Mouse (Mus musculus): ENCODE measurements around the gene Chchd6. TPM values are rescaled to one million over a fixed set of nuclear protein-coding genes. Genes with fewer than 3 reads are reported as not detected.
A peak's percentile ranks its signal among the peaks of the same experiment; 100 is the strongest.

The Chchd6 gene
- total and polyA plus RNA-seq, 2 experiments from 2014 or later = 105 to 180 TPM

GRCm38 (mm10) chr6:89572921-89573636, 22.4 kb downstream of the Chchd6 start:
- ATAC-seq = no peak
- Histone ChIP-seq H3K36me3 (ENCODE audit: insufficient read depth, low read length) (no peaks in the 10 kb centered on the region), H3K27me3 (ENCODE audit: insufficient read depth, low read length) (no peaks in the 10 kb centered on the region), H3K9me3 (ENCODE audit: low read length) (no peaks in the 10 kb centered on the region), H3K4me3 (ENCODE audit: low read length) (no peak overlapping the region), H3K9ac (replicated peaks; ENCODE audit: low read length) (no peak overlapping the region), H3K4me1 (ENCODE audit: insufficient read depth, low read length) (no peaks in the 10 kb centered on the region), H3K27ac (no peak overlapping the region), H3K4me2 (ENCODE audit: low read depth, low read length) (no peak overlapping the region)
- no peak for TF ChIP-seq CTCF (IDR thresholded peaks at IDR 0.05; ENCODE audit: low read depth)
- DNase-seq (ENCODE audit: low spot score) = no peak

GRCm38 (mm10) chr6:89569370-89569769, 26.1 kb downstream of the Chchd6 start:
- ATAC-seq (no peak), DNase-seq (ENCODE audit: low spot score) (no peak)
- H3K27ac ChIP-seq = no peak overlapping the region
- no peak overlapping the region for H3K4me2 ChIP-seq (ENCODE audit: low read depth, low read length)
- no peaks in the 10 kb centered on the region for H3K9me3 ChIP-seq (ENCODE audit: low read length)
- WGBS = 80% methylated on average over 4 of the region's 4 CpGs
- no peaks in the 10 kb centered on the region for H3K27me3 ChIP-seq (ENCODE audit: insufficient read depth, low read length)
- no peaks in the 10 kb centered on the region for H3K4me1 ChIP-seq (ENCODE audit: insufficient read depth, low read length)
- no peaks in the 10 kb centered on the region for H3K36me3 ChIP-seq (ENCODE audit: insufficient read depth, low read length)
- TF ChIP-seq CTCF (IDR thresholded peaks at IDR 0.05; ENCODE audit: low read depth) = no peak
- H3K9ac ChIP-seq (replicated peaks; ENCODE audit: low read length) = no peak overlapping the region
- no peak overlapping the region for H3K4me3 ChIP-seq (ENCODE audit: low read length)

- H3K36me3 ChIP-seq (ENCODE audit: insufficient read depth, low read length) = no peaks in the 10 kb centered on the region
- H3K27ac ChIP-seq = no peak overlapping the region
- no peak overlapping the region for H3K4me3 ChIP-seq (ENCODE audit: low read length)
- no peak for TF ChIP-seq CTCF (IDR thresholded peaks at IDR 0.05; ENCODE audit: low read depth)
- no peaks in the 10 kb centered on the region for H3K9me3 ChIP-seq (ENCODE audit: low read length)
- no peaks in the 10 kb centered on the region for H3K4me1 ChIP-seq (ENCODE audit: insufficient read depth, low read length)
- no peak for ATAC-seq
- H3K9ac ChIP-seq (replicated peaks; ENCODE audit: low read length) = no peak overlapping the region
- H3K4me2 ChIP-seq (ENCODE audit: low read depth, low read length) = no peak overlapping the region
- no peak for DNase-seq (ENCODE audit: low spot score)
- no peaks in the 10 kb centered on the region for H3K27me3 ChIP-seq (ENCODE audit: insufficient read depth, low read length)
- 63% methylated on average over 4 of the region's 4 CpGs for WGBS
These were observed 28.7 kb downstream of the Chchd6 start for GRCm38 (mm10) chr6:89566740-89567139.

- no peak for TF ChIP-seq CTCF (IDR thresholded peaks at IDR 0.05; ENCODE audit: low read depth)
- no peak overlapping the region for H3K4me2 ChIP-seq (ENCODE audit: low read depth, low read length)
- ATAC-seq = no peak
- H3K9me3 ChIP-seq (ENCODE audit: low read length) = no peaks in the 10 kb centered on the region
- no peak overlapping the region for H3K27ac ChIP-seq
- H3K9ac ChIP-seq (replicated peaks; ENCODE audit: low read length) = no peak overlapping the region
- DNase-seq (ENCODE audit: low spot score) = no peak
- 87% methylated on average over 4 of the region's 4 CpGs for WGBS
- H3K4me3 ChIP-seq (ENCODE audit: low read length) = no peak overlapping the region
- H3K36me3 ChIP-seq (ENCODE audit: insufficient read depth, low read length) = no peaks in the 10 kb centered on the region
- no peaks in the 10 kb centered on the region for H3K4me1 ChIP-seq (ENCODE audit: insufficient read depth, low read length)
- H3K27me3 ChIP-seq (ENCODE audit: insufficient read depth, low read length) = no peaks in the 10 kb centered on the region
These were observed 32.1 kb downstream of the Chchd6 start for GRCm38 (mm10) chr6:89563381-89563780.

- H3K9me3 ChIP-seq (ENCODE audit: low read length) = no peaks in the 10 kb centered on the region
- no peaks in the 10 kb centered on the region for H3K27me3 ChIP-seq (ENCODE audit: insufficient read depth, low read length)
- 0 out of 2 replicates have a peak, but pooled peaks cover 4% of the 10 kb centered on the region for H3K36me3 ChIP-seq (ENCODE audit: insufficient read depth, low read length)
- WGBS = 91% methylated on average over 2 of the region's 2 CpGs
- ATAC-seq (no peak), DNase-seq (ENCODE audit: low spot score) (no peak)
- H3K4me1 ChIP-seq (ENCODE audit: insufficient read depth, low read length) = no peaks in the 10 kb centered on the region
- no peak overlapping the region for H3K9ac ChIP-seq (replicated peaks; ENCODE audit: low read length)
- no peak overlapping the region for H3K4me3 ChIP-seq (ENCODE audit: low read length)
- no peak for TF ChIP-seq CTCF (IDR thresholded peaks at IDR 0.05; ENCODE audit: low read depth)
- H3K4me2 ChIP-seq (ENCODE audit: low read depth, low read length) = no peak overlapping the region
- no peak overlapping the region for H3K27ac ChIP-seq
These were observed 34.6 kb downstream of the Chchd6 start for GRCm38 (mm10) chr6:89560826-89561225.

GRCm38 (mm10) chr6:89557654-89558053, 37.8 kb downstream of the Chchd6 start:
- Histone ChIP-seq H3K9me3 (ENCODE audit: low read length) (no peaks in the 10 kb centered on the region), H3K27me3 (ENCODE audit: insufficient read depth, low read length) (no peaks in the 10 kb centered on the region), H3K9ac (replicated peaks; ENCODE audit: low read length) (no peak overlapping the region), H3K4me1 (ENCODE audit: insufficient read depth, low read length) (no peaks in the 10 kb centered on the region), H3K4me3 (ENCODE audit: low read length) (no peak overlapping the region), H3K36me3 (ENCODE audit: insufficient read depth, low read length) (0 out of 2 replicates have a peak, but pooled peaks cover 4% of the 10 kb centered on the region), H3K27ac (no peak overlapping the region), H3K4me2 (ENCODE audit: low read depth, low read length) (no peak overlapping the region)
- ATAC-seq (no peak), DNase-seq (ENCODE audit: low spot score) (no peak)
- 77% methylated on average over 4 of the region's 4 CpGs for WGBS
- no peak for TF ChIP-seq CTCF (IDR thresholded peaks at IDR 0.05; ENCODE audit: low read depth)

- Histone ChIP-seq H3K27ac (no peak overlapping the region; the same call in 1 of the 2 replicates), H3K4me2 (ENCODE audit: low read depth, low read length) (no peak overlapping the region), H3K27me3 (ENCODE audit: insufficient read depth, low read length) (no peaks in the 10 kb centered on the region), H3K4me1 (ENCODE audit: insufficient read depth, low read length) (no peaks in the 10 kb centered on the region), H3K4me3 (ENCODE audit: low read length) (no peak overlapping the region), H3K9me3 (ENCODE audit: low read length) (no peaks in the 10 kb centered on the region), H3K36me3 (ENCODE audit: insufficient read depth, low read length) (0 out of 2 replicates have a peak, but pooled peaks cover 4% of the 10 kb centered on the region), H3K9ac (replicated peaks; ENCODE audit: low read length) (no peak overlapping the region)
- 60% methylated on average over 7 of the region's 7 CpGs for WGBS
- DNase-seq (ENCODE audit: low spot score) = no peak
- TF ChIP-seq CTCF (IDR thresholded peaks at IDR 0.05; ENCODE audit: low read depth) = peak; percentile 34
- ATAC-seq = no peak
These were observed 38.9 kb downstream of the Chchd6 start for GRCm38 (mm10) chr6:89556566-89556965.

Data from hindbrain, postnatal 0 days (tissue).